In genomic region chr10:75834721-75835120, GRCm38 (mm10) we compare ENCODE assay signal across 8 mouse cellular contexts. TPM values are rescaled to one million over a fixed set of nuclear protein-coding genes. Genes with fewer than 3 reads are reported as not detected.
DNase-seq lines count a peak whose midpoint lies in the region; ATAC-seq and TF ChIP-seq lines count a peak whose summit lies in the region.
"Had no signal": no experiment of that assay in that cellular context is flagged by ENCODE, and none has a peak within 500 bp of the region (broad histone marks: within the 10 kb centered on the region; RNA-seq: fewer than 3 reads in every experiment).

No protein-coding gene starts in this region.

- WGBS in lung, adult 2 months = 11% methylated on average over 9 of the region's 9 CpGs
- 9% methylated on average over 9 of the region's 9 CpGs for WGBS in intestine, postnatal 0 days
- WGBS in neural tube, embryonic 15.5 days = 15% methylated on average over 9 of the region's 9 CpGs

- no peak for DNase-seq in lung, adult 2 months
- no peak for DNase-seq in lung, adult 18-20 months
- no peak for DNase-seq in c-Kit-positive CD71-positive TER-119-positive erythroid progenitor cells, embryonic 14.5 days (ENCODE audit: low spot score)
- no peak for DNase-seq in ovary, postnatal 14 days (ENCODE audit: low spot score)

- no peak for ATAC-seq in intestine, postnatal 0 days
- no peak for ATAC-seq in neural tube, embryonic 15.5 days (ENCODE audit: low FRiP score)

- H3K36me3 ChIP-seq in intestine, postnatal 0 days (ENCODE audit: control insufficient read depth, insufficient read depth) = no peaks in the 10 kb centered on the region
- no peaks in the 10 kb centered on the region for H3K36me3 ChIP-seq in neural tube, embryonic 15.5 days

- no peaks in the 10 kb centered on the region for H3K9me3 ChIP-seq in intestine, postnatal 0 days (ENCODE audit: control insufficient read depth)
- no peaks in the 10 kb centered on the region for H3K9me3 ChIP-seq in neural tube, embryonic 15.5 days (replicated peaks)

- H3K4me2 ChIP-seq in intestine, postnatal 0 days (replicated peaks; ENCODE audit: low read depth) = peak overlapping the region; percentile 86
- H3K4me2 ChIP-seq in neural tube, embryonic 15.5 days = peak overlapping the region; percentile 70

- TF ChIP-seq POLR2A in lung, adult 2 months (IDR thresholded peaks at IDR 0.05; ENCODE audit: borderline replicate concordance, extremely low read depth, low read depth, low read length) = no peak
- no peak for TF ChIP-seq POLR2A in embryonic fibroblast, embryonic 13.5 days (IDR thresholded peaks at IDR 0.05; ENCODE audit: low read depth, low read length)

- no peak overlapping the region for H3K27ac ChIP-seq in embryonic fibroblast, embryonic 13.5 days (ENCODE audit: insufficient read depth, low read length)
- H3K27ac ChIP-seq in intestine, postnatal 0 days (ENCODE audit: low read depth, low read length) = peak overlapping the region; percentile 58
- no peak overlapping the region for H3K27ac ChIP-seq in neural tube, embryonic 15.5 days (replicated peaks)

- H3K27me3 ChIP-seq in intestine, postnatal 0 days (replicated peaks; ENCODE audit: control insufficient read depth, insufficient read depth, low read length) = no peaks in the 10 kb centered on the region
- H3K27me3 ChIP-seq in neural tube, embryonic 15.5 days (replicated peaks) = peaks cover 18% of the 10 kb centered on the region; the same call in 1 of the 2 replicates

- H3K4me3 ChIP-seq in lung, adult 2 months (replicated peaks; ENCODE audit: extremely low read depth, low read depth, low read length) = peak overlapping the region; percentile 69
- 0 out of 2 replicates have a peak overlapping the region, but pooled peaks have one; percentile 2 for H3K4me3 ChIP-seq in embryonic fibroblast, embryonic 13.5 days (ENCODE audit: insufficient read depth, low read length)
- H3K4me3 ChIP-seq in intestine, postnatal 0 days (ENCODE audit: low read depth, low read length) = peak overlapping the region; percentile 55
- H3K4me3 ChIP-seq in neural tube, embryonic 15.5 days (replicated peaks) = peak overlapping the region; percentile 41

- peaks cover 4% of the 10 kb centered on the region for H3K4me1 ChIP-seq in lung, adult 2 months (ENCODE audit: control insufficient read depth, insufficient read depth, low read length)
- no peaks in the 10 kb centered on the region for H3K4me1 ChIP-seq in embryonic fibroblast, embryonic 13.5 days (ENCODE audit: control insufficient read depth, insufficient read depth, low read length)
- no peaks in the 10 kb centered on the region for H3K4me1 ChIP-seq in intestine, postnatal 0 days (replicated peaks; ENCODE audit: control insufficient read depth, insufficient read depth, low read length)
- H3K4me1 ChIP-seq in neural tube, embryonic 15.5 days = peaks cover 43% of the 10 kb centered on the region

- H3K9ac ChIP-seq in intestine, postnatal 0 days (ENCODE audit: low read depth, low read length) = peak overlapping the region; percentile 50
- peak overlapping the region; percentile 34; the same call in 1 of the 2 replicates for H3K9ac ChIP-seq in neural tube, embryonic 15.5 days (replicated peaks)

- TF ChIP-seq CTCF in lung, adult 2 months (IDR thresholded peaks at IDR 0.05; ENCODE audit: insufficient read depth, low read length) = no peak
- no peak for TF ChIP-seq CTCF in embryonic fibroblast, embryonic 13.5 days (IDR thresholded peaks at IDR 0.05; ENCODE audit: borderline replicate concordance, insufficient read depth, low read length)
- no peak for TF ChIP-seq CTCF in intestine, postnatal 0 days (IDR thresholded peaks at IDR 0.05; ENCODE audit: low read depth)

RNA-seq across cellular contexts. Expression of gene Gstt2, which starts 2.5 kb away (rescaled TPM):
- polyA plus RNA-seq in lung, adult 2 months (2012; rRNA removed) = 137 and 149 TPM in 2 replicates
- 2.6 and 4.4 TPM in 2 replicates for polyA plus RNA-seq in embryonic fibroblast, embryonic 13.5 days (2011; ENCODE audit: insufficient read length, low read depth, missing spikeins)
- 74.4 and 81.5 TPM in 2 replicates for polyA plus RNA-seq in intestine, postnatal 0 days (2015; fragmentation: Nextera tagmentation; extraction: Ambion mirVana)
- polyA plus RNA-seq in neural tube, embryonic 15.5 days (2015; fragmentation: Nextera tagmentation; extraction: Ambion mirVana) = 6.3 and 16.2 TPM in 2 replicates

RNA-seq across cellular contexts. Expression of gene Gstt4, which starts 12.4 kb away (rescaled TPM):
- not detected in 2 replicates for polyA plus RNA-seq in lung, adult 2 months (2012; rRNA removed)
- not detected in 2 replicates for polyA plus RNA-seq in embryonic fibroblast, embryonic 13.5 days (2011; ENCODE audit: insufficient read length, low read depth, missing spikeins)
- polyA plus RNA-seq in intestine, postnatal 0 days (2015; fragmentation: Nextera tagmentation; extraction: Ambion mirVana) = not detected in 2 replicates
- not detected in 2 replicates for polyA plus RNA-seq in neural tube, embryonic 15.5 days (2015; fragmentation: Nextera tagmentation; extraction: Ambion mirVana)
- polyA plus RNA-seq: large intestine, adult 2 months had no signal

RNA-seq across cellular contexts. Expression of gene Mif, which starts 25.3 kb away (rescaled TPM):
- 479 and 563 TPM in 2 replicates for polyA plus RNA-seq in lung, adult 2 months (2012; rRNA removed)
- polyA plus RNA-seq in embryonic fibroblast, embryonic 13.5 days (2011; ENCODE audit: insufficient read length, low read depth, missing spikeins) = 614 and 763 TPM in 2 replicates
- 489 and 529 TPM in 2 replicates for polyA plus RNA-seq in intestine, postnatal 0 days (2015; fragmentation: Nextera tagmentation; extraction: Ambion mirVana)
- polyA plus RNA-seq in neural tube, embryonic 15.5 days (2015; fragmentation: Nextera tagmentation; extraction: Ambion mirVana) = 1,840 and 1,880 TPM in 2 replicates

RNA-seq across cellular contexts. Expression of gene Gstt1, which starts 36.3 kb away (rescaled TPM):
- 163 and 178 TPM in 2 replicates for polyA plus RNA-seq in lung, adult 2 months (2012; rRNA removed)
- polyA plus RNA-seq in embryonic fibroblast, embryonic 13.5 days (2011; ENCODE audit: insufficient read length, low read depth, missing spikeins) = 8.0 and 17.2 TPM in 2 replicates
- 11.6 and 14.4 TPM in 2 replicates for polyA plus RNA-seq in intestine, postnatal 0 days (2015; fragmentation: Nextera tagmentation; extraction: Ambion mirVana)
- polyA plus RNA-seq in neural tube, embryonic 15.5 days (2015; fragmentation: Nextera tagmentation; extraction: Ambion mirVana) = 9.6 and 13.8 TPM in 2 replicates

RNA-seq across cellular contexts. Expression of gene Gstt3, which starts 53.5 kb away (rescaled TPM):
- polyA plus RNA-seq in lung, adult 2 months (2012; rRNA removed) = 47.8 and 63.7 TPM in 2 replicates
- 14.0 and 15.5 TPM in 2 replicates for polyA plus RNA-seq in embryonic fibroblast, embryonic 13.5 days (2011; ENCODE audit: insufficient read length, low read depth, missing spikeins)
- 47.7 and 51.5 TPM in 2 replicates for polyA plus RNA-seq in intestine, postnatal 0 days (2015; fragmentation: Nextera tagmentation; extraction: Ambion mirVana)
- 1.3 and 5.3 TPM in 2 replicates for polyA plus RNA-seq in neural tube, embryonic 15.5 days (2015; fragmentation: Nextera tagmentation; extraction: Ambion mirVana)

Comparison
In these comparisons a context has a peak if more than half of its experiments do, and no peak if none do; other contexts are left out.
1. H3K4me3 ChIP-seq: peak in every context shown above with its lines; median percentile 69 in lung, adult 2 months; 55 in intestine, postnatal 0 days; 41 in neural tube, embryonic 15.5 days; 2 in embryonic fibroblast, embryonic 13.5 days.